39 mouse cellular contexts compared by ENCODE assay signal in the genomic region with DNA sequence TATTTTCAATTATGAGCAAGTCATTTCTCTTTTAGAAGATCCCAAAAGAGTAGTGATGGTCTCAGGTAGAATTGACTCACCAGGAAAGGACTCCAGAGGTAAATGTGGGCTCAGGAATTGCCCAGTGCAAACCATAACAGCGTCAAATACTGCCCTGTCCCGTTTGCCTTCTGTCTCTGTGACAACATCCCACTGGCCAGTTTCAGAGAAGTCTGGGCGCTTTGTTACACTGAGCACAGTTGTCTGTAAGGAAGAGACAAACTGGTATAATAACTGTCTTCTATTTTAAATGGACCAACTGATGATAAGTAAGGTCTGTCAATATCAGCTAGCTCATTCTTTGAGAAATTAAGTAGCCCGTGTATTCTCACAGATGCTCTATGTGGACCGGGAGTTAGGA. TPM values are rescaled to one million over a fixed set of nuclear protein-coding genes. Genes with fewer than 3 reads are reported as not detected.
"Had no signal": no experiment of that assay in that cellular context is flagged by ENCODE, and none has a peak within 500 bp of the region (broad histone marks: within the 10 kb centered on the region; RNA-seq: fewer than 3 reads in every experiment).

No protein-coding gene starts in this region.

- H3K9ac ChIP-seq: limb, embryonic 12.5 days; limb, embryonic 13.5 days; limb, embryonic 15.5 days; liver, embryonic 12.5 days; liver, embryonic 13.5 days; liver, embryonic 14.5 days; liver, embryonic 15.5 days; liver, postnatal 0 days; lung, embryonic 14.5 days; lung, embryonic 15.5 days; midbrain, embryonic 12.5 days; midbrain, embryonic 13.5 days; midbrain, embryonic 15.5 days; neural tube, embryonic 12.5 days had no signal

- H3K4me3 ChIP-seq: left cerebral cortex, adult 2 months; limb, embryonic 10.5 days; limb, embryonic 12.5 days; limb, embryonic 13.5 days; limb, embryonic 15.5 days; liver, embryonic 12.5 days; liver, embryonic 13.5 days; liver, embryonic 15.5 days; lung, embryonic 15.5 days; megakaryocyte, embryonic 14.5 days; midbrain, embryonic 12.5 days; midbrain, embryonic 13.5 days; midbrain, embryonic 15.5 days; myocyte; neural tube, embryonic 12.5 days had no signal

- H3K4me1 ChIP-seq: limb, embryonic 10.5 days; limb, embryonic 12.5 days; limb, embryonic 13.5 days; limb, embryonic 15.5 days; liver, embryonic 12.5 days; liver, embryonic 13.5 days; liver, embryonic 15.5 days; lung, embryonic 15.5 days; megakaryocyte, embryonic 14.5 days; midbrain, embryonic 12.5 days; midbrain, embryonic 13.5 days; midbrain, embryonic 15.5 days; neural tube, embryonic 12.5 days had no signal

- H3K27me3 ChIP-seq: limb, embryonic 12.5 days; limb, embryonic 13.5 days; limb, embryonic 15.5 days; liver, embryonic 12.5 days; liver, embryonic 13.5 days; liver, embryonic 15.5 days; lung, embryonic 15.5 days; megakaryocyte, embryonic 14.5 days; midbrain, embryonic 12.5 days; midbrain, embryonic 13.5 days; midbrain, embryonic 15.5 days; neural tube, embryonic 12.5 days had no signal

- H3K27ac ChIP-seq: left cerebral cortex, adult 2 months; limb, embryonic 10.5 days; limb, embryonic 12.5 days; limb, embryonic 13.5 days; limb, embryonic 15.5 days; liver, embryonic 12.5 days; liver, embryonic 13.5 days; liver, embryonic 14.5 days; liver, embryonic 15.5 days; lung, embryonic 15.5 days; macrophage; midbrain, embryonic 12.5 days; midbrain, embryonic 13.5 days; midbrain, embryonic 15.5 days; neural tube, embryonic 12.5 days had no signal

- H3K36me3 ChIP-seq: limb, embryonic 10.5 days; limb, embryonic 12.5 days; limb, embryonic 13.5 days; limb, embryonic 15.5 days; liver, embryonic 12.5 days; liver, embryonic 13.5 days; liver, embryonic 15.5 days; lung, embryonic 15.5 days; midbrain, embryonic 12.5 days; midbrain, embryonic 13.5 days; midbrain, embryonic 15.5 days; neural tube, embryonic 12.5 days had no signal

- DNase-seq: left cerebral cortex, postnatal 4 days; liver; liver, embryonic 13.5 days; liver, postnatal 0 days; lung, adult 18-20 months; lung, adult 2 months; lung, embryonic 14.5 days; lung, postnatal 10 days; lung, postnatal 14 days; lung, postnatal 36 days; lung, postnatal 4 days; midbrain, embryonic 14.5 days had no signal

- H3K9me3 ChIP-seq: limb, embryonic 10.5 days; limb, embryonic 12.5 days; limb, embryonic 13.5 days; limb, embryonic 15.5 days; liver, embryonic 12.5 days; liver, embryonic 13.5 days; liver, embryonic 15.5 days; lung, embryonic 15.5 days; megakaryocyte, embryonic 14.5 days; midbrain, embryonic 12.5 days; midbrain, embryonic 13.5 days; midbrain, embryonic 15.5 days; neural tube, embryonic 12.5 days had no signal

- ATAC-seq: liver, embryonic 12.5 days; liver, postnatal 0 days; lung, postnatal 0 days; midbrain, embryonic 13.5 days; midbrain, embryonic 15.5 days; midbrain, embryonic 16.5 days had no signal

- H3K4me2 ChIP-seq: limb, embryonic 12.5 days; limb, embryonic 13.5 days; limb, embryonic 15.5 days; liver, embryonic 11.5 days; liver, embryonic 12.5 days; liver, embryonic 13.5 days; liver, embryonic 15.5 days; lung, embryonic 14.5 days; lung, embryonic 15.5 days; midbrain, embryonic 12.5 days; midbrain, embryonic 13.5 days; midbrain, embryonic 15.5 days; neural tube, embryonic 12.5 days had no signal

RNA-seq across cellular contexts. Expression of gene Fmo4, which starts 6.3 kb away (rescaled TPM):
- total RNA-seq: left cerebral cortex, adult 2 months; left cerebral cortex, postnatal 10 days; left cerebral cortex, postnatal 25 days; left cerebral cortex, postnatal 36 days; left cerebral cortex, postnatal 4 days; megakaryocyte progenitor cell, adult 5-6 weeks; megakaryocyte, adult 5-6 weeks; megakaryocyte-erythroid progenitor cell, adult 5-6 weeks; monocyte, adult 5-6 weeks had no signal
- polyA plus RNA-seq: limb, embryonic 11.5 days; macrophage; myocyte had no signal

RNA-seq across cellular contexts. Expression of gene Fmo1, which starts 59.0 kb away (rescaled TPM):
- total RNA-seq: megakaryocyte progenitor cell, adult 5-6 weeks; megakaryocyte, adult 5-6 weeks; megakaryocyte-erythroid progenitor cell, adult 5-6 weeks; monocyte, adult 5-6 weeks had no signal
- polyA plus RNA-seq: macrophage had no signal
